Comparison of ENCODE assay signal across 8 mouse cellular contexts in the genomic region with DNA sequence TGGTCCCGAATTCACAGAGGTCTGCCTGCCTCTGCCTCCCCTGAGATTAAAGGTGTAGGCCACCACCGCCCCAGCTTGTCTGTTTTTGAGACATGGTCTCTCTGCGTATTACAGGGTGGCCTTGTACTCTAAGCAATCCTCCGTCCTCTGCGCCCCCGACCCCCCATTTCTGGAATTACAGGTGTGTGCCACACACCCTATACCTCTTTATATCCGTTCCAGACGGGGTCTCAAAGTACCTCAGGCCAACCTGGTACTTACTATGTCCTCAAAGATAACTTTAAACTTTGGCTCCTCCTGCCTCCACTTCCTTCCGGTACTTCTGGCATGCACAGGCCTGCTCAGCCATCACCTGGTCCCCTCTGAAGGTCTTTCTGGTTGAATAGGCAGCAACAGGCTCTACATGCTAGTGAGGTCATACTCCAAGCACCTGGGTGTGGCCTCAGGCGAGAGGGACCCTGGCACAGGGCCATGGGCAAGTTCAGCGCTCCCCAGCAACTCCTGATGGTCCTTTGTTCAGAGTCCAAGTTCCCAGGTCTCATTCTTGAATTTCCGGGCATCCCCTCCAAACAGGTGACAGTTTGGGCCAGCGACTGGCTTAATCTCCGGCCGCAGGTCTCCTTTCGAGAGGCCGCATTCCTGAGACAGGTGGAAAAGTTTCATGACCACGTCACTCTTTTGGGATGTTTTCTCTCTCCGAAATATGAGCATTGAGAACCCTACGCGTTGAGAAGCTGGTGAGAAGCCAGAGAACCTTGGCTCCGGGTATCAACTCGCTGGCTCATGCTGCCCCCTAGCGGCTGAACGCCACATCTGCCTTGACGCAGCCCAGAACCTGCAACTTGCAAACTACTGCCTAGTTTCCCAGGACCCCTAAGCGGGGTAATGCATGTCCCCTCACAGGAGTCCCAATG. TPM values are rescaled to one million over a fixed set of nuclear protein-coding genes. Genes with fewer than 3 reads are reported as not detected.
DNase-seq lines count a peak whose midpoint lies in the region; ATAC-seq lines count a peak whose summit lies in the region.

No protein-coding gene starts in this region.

- DNase-seq in NIH3T3 (ENCODE audit: low read depth) = peak; percentile 92
- peak; percentile 74 for DNase-seq in cerebellum, adult 9-10 months
- peak; percentile 54 to 80 for DNase-seq in frontal cortex, postnatal 14 days (ENCODE audit: low spot score in 2 of 2)
- DNase-seq in hindbrain, embryonic 14.5 days (ENCODE audit: low spot score) = peak; percentile 91
- peak; percentile 82 to 95 for DNase-seq in layer of hippocampus, postnatal 25 days (ENCODE audit: extremely low spot score in 1 of 2, low spot score in 1 of 2)
- DNase-seq in lung, postnatal 4 days = peak; percentile 90 to 92
- DNase-seq in right cerebral cortex, adult 18-20 months = peak; percentile 77
- DNase-seq in urinary bladder, adult 18-20 months (ENCODE audit: low spot score in 2 of 2) = peak; percentile 77 to 80

- no peak overlapping the region for H3K27ac ChIP-seq in hindbrain, embryonic 14.5 days

- no peak overlapping the region for H3K9ac ChIP-seq in hindbrain, embryonic 14.5 days

- peak; percentile 59 for ATAC-seq in hindbrain, embryonic 14.5 days (ENCODE audit: low FRiP score)

- no peaks in the 10 kb centered on the region for H3K27me3 ChIP-seq in hindbrain, embryonic 14.5 days (ENCODE audit: control insufficient read depth, insufficient read depth, low read length)

- no peaks in the 10 kb centered on the region for H3K4me1 ChIP-seq in hindbrain, embryonic 14.5 days (replicated peaks; ENCODE audit: control insufficient read depth, insufficient read depth, low read length)

- H3K4me3 ChIP-seq in hindbrain, embryonic 14.5 days (replicated peaks; ENCODE audit: low read length) = no peak overlapping the region

- 42% methylated on average over 27 of the region's 27 CpGs for WGBS in hindbrain, embryonic 14.5 days

- H3K9me3 ChIP-seq in hindbrain, embryonic 14.5 days (ENCODE audit: control insufficient read depth, low read length) = no peaks in the 10 kb centered on the region

- 0 out of 2 replicates have a peak, but pooled peaks cover 15% of the 10 kb centered on the region for H3K36me3 ChIP-seq in hindbrain, embryonic 14.5 days (replicated peaks; ENCODE audit: control insufficient read depth, insufficient read depth)

- H3K4me2 ChIP-seq in hindbrain, embryonic 14.5 days (replicated peaks) = no peak overlapping the region

RNA-seq across cellular contexts. Expression of gene Fblim1, which starts 30.9 kb away (rescaled TPM):
- 41.3 and 43.6 TPM in 2 replicates for polyA plus RNA-seq in hindbrain, embryonic 14.5 days (2014; fragmentation: Nextera tagmentation; extraction: Ambion mirVana)
- 1 to 10 TPM; 1.3 to 1.5 TPM for total RNA-seq in layer of hippocampus, postnatal 25 days (2021)

RNA-seq across cellular contexts. Expression of gene Spen, which starts 36.6 kb away (rescaled TPM):
- polyA plus RNA-seq in hindbrain, embryonic 14.5 days (2014; fragmentation: Nextera tagmentation; extraction: Ambion mirVana) = 20.3 and 20.4 TPM in 2 replicates
- 10 to 100 TPM; 51.6 to 67.6 TPM for total RNA-seq in layer of hippocampus, postnatal 25 days (2021)

RNA-seq across cellular contexts. Expression of gene Tmem82, which starts 43.4 kb away (rescaled TPM):
- 0.17 TPM in 1 of 2 replicates, not detected in the other for polyA plus RNA-seq in hindbrain, embryonic 14.5 days (2014; fragmentation: Nextera tagmentation; extraction: Ambion mirVana)
- total RNA-seq in layer of hippocampus, postnatal 25 days (2021) = under 1 TPM; 0.44 to 0.45 TPM

RNA-seq across cellular contexts. Expression of gene Slc25a34, which starts 48.6 kb away (rescaled TPM):
- polyA plus RNA-seq in hindbrain, embryonic 14.5 days (2014; fragmentation: Nextera tagmentation; extraction: Ambion mirVana) = not detected in 2 replicates
- total RNA-seq in layer of hippocampus, postnatal 25 days (2021) = 1 to 10 TPM; 1.8 to 3.2 TPM
